Mouse (Mus musculus) heart, embryonic 11.5 days (tissue): Measurements from ENCODE around the gene Rbm17. TPM values are rescaled to one million over a fixed set of nuclear protein-coding genes. Genes with fewer than 3 reads are reported as not detected.

Experiments
- ATAC-seq: fragments of 200-750 bp; cut with Nextera tagmentation; replicated peaks from 2 replicates; pipeline ENCODE4 v1.8.0; 2017; ENCODE audit warnings: moderate library complexity; ENCODE audit not compliant: insufficient number of reproducible peaks, low FRiP score, low TSS enrichment
- H3K27ac ChIP-seq: fragments of 300-500 bp; sonication (generic); 2 replicates; pipeline ENCODE4 v1.5.1; 2014; ENCODE audit warnings: mild to moderate bottlenecking, low read depth, low read length
- H3K27me3 ChIP-seq: fragments of 300-500 bp; sonication (generic); 2 replicates; pipeline ENCODE4 v1.6.1; 2014; ENCODE audit warnings: mild to moderate bottlenecking, low read length, mixed read lengths; ENCODE audit not compliant: control insufficient read depth, insufficient read depth
- H3K36me3 ChIP-seq: fragments of 300-500 bp; sonication (generic); 2 replicates; pipeline ENCODE4 v1.6.1; 2014; ENCODE audit warnings: mild to moderate bottlenecking, low read length, moderate library complexity, mixed read lengths; ENCODE audit not compliant: control insufficient read depth, insufficient read depth
- H3K4me1 ChIP-seq: fragments of 300-500 bp; sonication (generic); 2 replicates; pipeline ENCODE4 v1.6.1; 2014; ENCODE audit warnings: low read length; ENCODE audit not compliant: control insufficient read depth, insufficient read depth
- H3K4me2 ChIP-seq: fragments of 300-500 bp; sonication (generic); 2 replicates; pipeline ENCODE4 v1.6.1; 2014; ENCODE audit warnings: mild to moderate bottlenecking, moderate library complexity
- H3K4me3 ChIP-seq: fragments of 300-500 bp; sonication (generic); 2 replicates; pipeline ENCODE4 v1.5.1; 2014; ENCODE audit warnings: low read depth, low read length
- H3K9ac ChIP-seq: fragments of 300-500 bp; sonication (generic); 2 replicates; pipeline ENCODE4 v1.6.1; 2014; ENCODE audit warnings: mild to moderate bottlenecking, low read depth, low read length, moderate library complexity
- H3K9me3 ChIP-seq: fragments of 300-500 bp; sonication (generic); replicated peaks from 2 replicates; pipeline ENCODE4 v1.6.1; 2016; ENCODE audit warnings: low read length; ENCODE audit not compliant: control insufficient read depth
- WGBS: fragments of 180-500 bp; shearing (Covaris S2); extraction: QIAGEN DNeasy Blood & Tissue Kit; methylation state at CpG from one replicate; pipeline ENCODE4 v1.1.7; 2014; ENCODE audit not compliant: insufficient replicate concordance; 5-methylcytosine and 5-hydroxymethylcytosine counted together
- polyA plus RNA-seq: library from polyadenylated mRNA; unstranded; fragments of >200 nt; fragmentation: Nextera tagmentation; extraction: Ambion mirVana; gene quantifications from 2 replicates; pipeline ENCODE4 v1.2.1, GENCODE M21; 2014

The Rbm17 gene
- polyA plus RNA-seq, 1 experiment from 2014 or later: 106 TPM

DNA sequence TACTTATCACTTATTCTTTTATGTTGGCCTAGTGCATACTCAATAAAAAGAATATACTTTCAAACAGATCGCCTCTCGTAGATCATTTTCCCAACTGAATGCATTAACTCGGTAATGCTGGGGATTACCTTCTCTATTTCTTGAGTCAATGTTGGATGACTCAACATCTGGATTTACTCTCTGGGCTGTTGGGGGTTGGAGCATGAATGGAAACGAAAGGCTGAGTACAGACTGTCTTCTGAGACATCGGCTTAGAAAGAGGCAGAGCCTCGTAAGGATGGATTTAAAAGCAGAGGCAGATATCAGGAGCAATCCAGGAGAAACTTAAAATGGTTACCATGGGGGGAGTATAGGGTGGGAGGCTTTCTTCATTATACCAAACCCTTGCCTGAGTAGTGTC, 25.8 kb downstream of the Rbm17 start:
- H3K27me3 ChIP-seq: no peaks in the 10 kb centered on the region
- 0 out of 2 replicates have a peak, but pooled peaks cover 3% of the 10 kb centered on the region for H3K9me3 ChIP-seq
- H3K4me2 ChIP-seq: no peak overlapping the region
- H3K36me3 ChIP-seq: peaks cover 7% of the 10 kb centered on the region
- H3K4me3 ChIP-seq: no peak overlapping the region
- no peak overlapping the region for H3K9ac ChIP-seq
- 85% methylated on average over 6 of the region's 6 CpGs for WGBS
- no peaks in the 10 kb centered on the region for H3K4me1 ChIP-seq
- ATAC-seq: no peak
- no peak overlapping the region for H3K27ac ChIP-seq

DNA sequence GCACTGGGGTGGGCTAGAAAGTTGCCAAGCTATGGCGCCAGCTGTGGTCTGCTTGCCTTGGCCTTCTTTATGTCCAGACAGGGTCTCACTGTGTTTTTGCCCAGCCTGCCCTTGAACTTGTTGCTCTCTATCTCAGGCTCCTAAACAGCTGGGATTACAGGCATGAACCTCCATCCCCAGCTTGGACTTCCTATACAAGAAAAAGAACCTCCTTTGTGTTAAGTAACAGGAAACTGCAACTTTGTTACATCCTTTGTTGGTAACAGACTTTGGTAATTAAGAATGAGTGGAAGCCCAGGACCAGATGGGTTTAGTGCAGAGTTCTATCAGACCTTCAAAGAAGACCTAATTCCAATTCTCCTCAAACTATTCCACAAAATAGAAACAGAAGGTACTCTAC, 30.3 kb downstream of the Rbm17 start:
- no peak for ATAC-seq
- Histone ChIP-seq H3K4me3 (no peak overlapping the region), H3K27ac (no peak overlapping the region), H3K9me3 (no peaks in the 10 kb centered on the region), H3K36me3 (no peaks in the 10 kb centered on the region), H3K9ac (no peak overlapping the region), H3K4me1 (no peaks in the 10 kb centered on the region), H3K27me3 (no peaks in the 10 kb centered on the region), H3K4me2 (no peak overlapping the region)
- 89% methylated on average over 1 of the region's 1 CpGs for WGBS

DNA sequence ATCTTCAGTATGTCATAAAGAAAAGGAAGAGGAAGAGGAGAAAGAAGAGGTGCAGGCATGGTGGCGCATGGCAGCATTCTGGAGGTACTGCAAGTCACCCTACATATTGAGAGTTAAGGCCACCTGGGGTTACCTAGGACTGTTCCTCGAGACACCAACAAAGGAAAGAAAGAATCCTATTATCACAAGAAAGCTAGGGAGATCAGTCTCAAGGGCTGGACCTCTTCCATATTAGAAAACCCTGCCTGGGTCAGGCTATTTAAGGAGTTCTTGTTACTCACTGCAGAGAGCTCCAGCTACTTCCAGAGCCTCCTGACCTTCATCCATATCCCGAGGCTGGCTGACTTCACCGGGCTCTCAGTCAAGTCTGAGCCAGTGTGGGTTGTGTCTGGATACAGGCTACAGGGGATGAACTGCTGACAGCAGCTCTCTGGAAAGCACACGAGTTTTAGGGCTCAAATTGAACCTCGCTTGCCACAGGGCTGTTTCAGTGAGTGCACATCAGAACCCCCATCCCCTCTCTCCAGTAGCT, 32.9 kb downstream of the Rbm17 start:
- H3K9me3 ChIP-seq: no peaks in the 10 kb centered on the region
- H3K4me2 ChIP-seq: no peak overlapping the region
- no peaks in the 10 kb centered on the region for H3K4me1 ChIP-seq
- WGBS: 42% methylated on average over 6 of the region's 6 CpGs
- H3K4me3 ChIP-seq: no peak overlapping the region
- H3K36me3 ChIP-seq: no peaks in the 10 kb centered on the region
- no peak overlapping the region for H3K27ac ChIP-seq
- H3K27me3 ChIP-seq: no peaks in the 10 kb centered on the region
- H3K9ac ChIP-seq: no peak overlapping the region
- ATAC-seq: no peak

DNA sequence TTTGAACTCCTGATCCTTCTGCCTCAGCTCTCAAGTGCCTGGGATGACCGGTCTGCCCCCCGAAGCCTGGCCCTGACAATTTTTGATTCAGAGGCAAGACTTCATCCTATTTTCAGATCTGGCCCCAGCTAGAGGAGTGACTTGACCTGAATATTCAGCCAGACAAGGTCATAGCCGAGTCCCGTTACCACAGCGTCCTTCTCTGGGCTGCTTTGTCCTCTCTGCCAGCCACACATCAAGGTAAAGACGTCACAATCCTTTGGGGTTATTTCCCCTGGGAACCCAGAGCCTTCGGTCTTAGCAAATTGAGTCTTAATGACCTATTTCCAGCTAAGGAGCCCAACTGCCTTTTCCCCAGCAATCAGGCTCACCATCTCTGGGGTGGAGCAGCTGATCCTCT, 35.5 kb downstream of the Rbm17 start:
- H3K4me1 ChIP-seq: no peaks in the 10 kb centered on the region
- H3K4me3 ChIP-seq: no peak overlapping the region
- H3K36me3 ChIP-seq: no peaks in the 10 kb centered on the region
- no peak overlapping the region for H3K4me2 ChIP-seq
- H3K27ac ChIP-seq: no peak overlapping the region
- no peak overlapping the region for H3K9ac ChIP-seq
- no peak for ATAC-seq
- no peaks in the 10 kb centered on the region for H3K27me3 ChIP-seq
- no peaks in the 10 kb centered on the region for H3K9me3 ChIP-seq
- 76% methylated on average over 7 of the region's 7 CpGs for WGBS

DNA sequence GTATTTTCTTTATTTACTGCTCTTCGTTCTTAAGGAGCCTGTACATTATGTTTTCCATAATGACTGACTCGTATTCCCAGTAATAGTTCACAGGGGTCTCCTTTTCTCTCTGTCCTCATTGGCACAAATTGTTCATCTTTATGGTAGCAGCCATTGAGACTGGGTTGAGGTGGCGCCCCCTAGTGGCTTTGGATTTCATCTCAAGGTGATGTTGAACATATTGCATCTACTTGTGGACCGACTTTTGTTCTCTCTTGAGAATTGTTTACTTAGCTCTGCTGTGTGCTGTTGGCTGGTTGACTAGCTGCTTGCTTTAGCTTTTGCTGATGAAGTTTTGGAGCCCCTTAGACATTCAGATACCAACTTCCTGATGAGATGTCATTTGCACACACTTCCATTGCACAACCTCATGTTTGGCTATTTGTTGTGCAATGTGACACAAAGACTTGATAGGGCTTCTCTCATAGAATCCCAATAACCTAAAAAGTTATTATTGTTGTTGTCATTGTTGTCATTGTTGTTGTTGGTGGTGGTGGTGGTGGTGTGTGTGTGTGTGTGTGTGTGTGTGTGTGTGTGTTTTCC, 36.1 kb downstream of the Rbm17 start:
- no peak overlapping the region for H3K4me3 ChIP-seq
- H3K27me3 ChIP-seq: no peaks in the 10 kb centered on the region
- H3K4me2 ChIP-seq: no peak overlapping the region
- no peak overlapping the region for H3K9ac ChIP-seq
- no peak for ATAC-seq
- WGBS: 55% methylated on average over 4 of the region's 4 CpGs
- no peaks in the 10 kb centered on the region for H3K36me3 ChIP-seq
- H3K9me3 ChIP-seq: no peaks in the 10 kb centered on the region
- H3K27ac ChIP-seq: no peak overlapping the region
- no peaks in the 10 kb centered on the region for H3K4me1 ChIP-seq

DNA sequence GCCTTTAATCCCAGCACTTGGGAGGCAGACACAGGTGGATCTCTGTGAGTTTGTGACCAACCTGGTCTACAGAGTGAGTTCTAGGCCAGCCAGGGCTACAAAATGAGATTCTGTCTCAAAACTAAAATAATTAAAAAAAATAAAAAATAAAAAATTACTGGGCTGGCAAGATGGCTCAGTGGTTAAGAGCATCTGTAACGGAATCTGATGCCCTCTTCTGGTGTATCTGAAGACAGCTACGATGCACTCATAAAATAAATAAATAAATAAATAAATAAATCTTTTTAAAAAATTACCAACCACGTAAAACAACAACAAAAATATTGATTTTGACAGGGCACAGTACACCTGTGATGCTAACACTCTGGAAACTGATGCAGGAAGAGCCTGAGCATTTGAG, 37.1 kb downstream of the Rbm17 start:
- Histone ChIP-seq H3K4me3 (no peak overlapping the region), H3K4me2 (no peak overlapping the region), H3K27ac (no peak overlapping the region), H3K4me1 (no peaks in the 10 kb centered on the region), H3K9me3 (no peaks in the 10 kb centered on the region), H3K9ac (no peak overlapping the region), H3K36me3 (no peaks in the 10 kb centered on the region), H3K27me3 (no peaks in the 10 kb centered on the region)
- no peak for ATAC-seq
- WGBS: 70% methylated on average over 3 of the region's 3 CpGs

DNA sequence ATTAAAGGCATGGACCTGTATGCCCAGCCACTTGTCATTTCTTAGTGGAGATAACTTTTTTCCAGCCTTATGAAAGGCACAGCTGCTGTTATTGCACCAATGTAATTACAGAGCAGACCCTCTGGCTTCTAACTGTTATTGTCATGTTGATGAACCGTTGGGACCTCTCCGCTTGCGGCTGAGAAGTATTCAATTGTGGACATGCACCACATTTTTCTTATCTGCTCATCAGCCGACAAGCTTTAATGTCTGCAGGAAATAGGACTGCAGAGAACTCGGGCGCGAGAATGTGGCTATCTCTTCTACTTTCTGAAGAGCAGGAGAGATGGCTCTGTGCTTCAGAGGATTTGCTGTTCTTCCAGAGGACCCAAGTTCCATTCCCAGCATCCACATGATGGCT, 37.7 kb downstream of the Rbm17 start:
- H3K27me3 ChIP-seq: no peaks in the 10 kb centered on the region
- H3K4me1 ChIP-seq: no peaks in the 10 kb centered on the region
- no peak overlapping the region for H3K9ac ChIP-seq
- H3K27ac ChIP-seq: no peak overlapping the region
- 62% methylated on average over 7 of the region's 7 CpGs for WGBS
- no peak overlapping the region for H3K4me3 ChIP-seq
- no peaks in the 10 kb centered on the region for H3K9me3 ChIP-seq
- no peak for ATAC-seq
- H3K36me3 ChIP-seq: no peaks in the 10 kb centered on the region
- no peak overlapping the region for H3K4me2 ChIP-seq

DNA sequence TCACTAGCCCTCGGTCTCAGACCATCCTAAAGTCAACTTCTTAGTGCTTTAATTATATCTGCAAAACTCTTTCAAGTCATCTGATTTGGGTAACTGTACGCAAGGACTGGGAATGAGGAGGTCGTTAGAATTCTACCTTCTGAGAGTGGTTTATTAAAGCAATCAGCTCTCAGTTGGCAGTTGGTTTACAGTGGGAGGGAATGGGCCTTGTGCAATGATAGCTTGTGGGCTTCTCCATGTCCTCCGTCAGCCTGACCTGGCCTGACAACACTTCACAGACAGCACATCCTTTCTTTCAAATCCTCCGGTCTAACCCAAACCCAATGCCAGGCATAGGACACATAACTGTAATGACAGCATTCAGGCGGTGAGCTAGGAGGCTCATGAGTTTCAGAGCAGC, 39.2 kb downstream of the Rbm17 start:
- Histone ChIP-seq H3K4me2 (no peak overlapping the region), H3K4me3 (no peak overlapping the region), H3K27me3 (no peaks in the 10 kb centered on the region), H3K4me1 (no peaks in the 10 kb centered on the region), H3K36me3 (no peaks in the 10 kb centered on the region), H3K9me3 (no peaks in the 10 kb centered on the region), H3K9ac (no peak overlapping the region), H3K27ac (no peak overlapping the region)
- WGBS: 80% methylated on average over 6 of the region's 6 CpGs
- ATAC-seq: no peak

DNA sequence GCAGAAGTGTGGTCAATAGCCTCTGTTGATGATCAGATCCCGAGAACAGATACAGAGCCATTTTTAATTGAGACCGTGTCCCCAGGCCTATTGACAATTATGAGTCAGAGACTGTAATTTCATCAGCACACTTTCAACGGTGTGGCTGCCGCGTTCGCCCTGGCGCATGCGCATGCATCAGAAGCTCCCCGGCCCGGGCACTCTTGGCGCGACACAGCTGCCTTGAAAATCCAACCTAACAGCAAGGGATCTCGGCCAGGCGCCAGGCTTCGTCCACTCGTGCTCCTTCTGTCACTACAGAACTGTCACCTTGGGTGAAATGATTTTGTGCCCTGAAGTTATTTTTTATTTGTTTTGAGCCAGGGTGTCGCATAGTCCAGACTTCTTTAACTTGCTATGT, 40.7 kb downstream of the Rbm17 start:
- H3K4me2 ChIP-seq: no peak overlapping the region
- no peaks in the 10 kb centered on the region for H3K27me3 ChIP-seq
- ATAC-seq: no peak
- no peak overlapping the region for H3K4me3 ChIP-seq
- no peak overlapping the region for H3K9ac ChIP-seq
- H3K9me3 ChIP-seq: no peaks in the 10 kb centered on the region
- H3K4me1 ChIP-seq: no peaks in the 10 kb centered on the region
- H3K36me3 ChIP-seq: no peaks in the 10 kb centered on the region
- H3K27ac ChIP-seq: no peak overlapping the region
- 87% methylated on average over 17 of the region's 17 CpGs for WGBS
